Mouse (Mus musculus): ENCODE data around the gene Syde2. TPM values are rescaled to one million over a fixed set of nuclear protein-coding genes. Genes with fewer than 3 reads are reported as not detected.
"Not testable (repeated sequence)": the region's sequence is repeated elsewhere in the genome, so short reads cannot be mapped to it uniquely, and the experiment has no call there.

Gene Syde2
- polyA plus RNA-seq, 1 experiment from 2014 or later: 0.41 TPM

GRCm38 (mm10) chr3:145996539-145996938 lies 8.9 kb downstream of the Syde2 start:
- WGBS: 87% methylated on average over 4 of the region's 5 CpGs
- H3K27ac ChIP-seq: not testable (repeated sequence)

GRCm38 (mm10) chr3:146004347-146005051 lies 16.8 kb downstream of the Syde2 start:
- Histone ChIP-seq H3K4me3 (replicated peaks; ENCODE audit: low read length) (no peak overlapping the region), H3K4me1 (replicated peaks; ENCODE audit: control insufficient read depth, insufficient read depth, low read length) (no peaks in the 10 kb centered on the region), H3K9me3 (ENCODE audit: control insufficient read depth, low read length) (no peaks in the 10 kb centered on the region), H3K4me2 (replicated peaks) (no peak overlapping the region), H3K27ac (no peak overlapping the region), H3K27me3 (ENCODE audit: control insufficient read depth, insufficient read depth, low read length) (no peaks in the 10 kb centered on the region), H3K36me3 (replicated peaks; ENCODE audit: control insufficient read depth, insufficient read depth) (peaks cover 13% of the 10 kb centered on the region; the same call in 1 of the 2 replicates), H3K9ac (no peak overlapping the region)
- no peak for ATAC-seq (ENCODE audit: low FRiP score)
- no peak for DNase-seq (ENCODE audit: low spot score)
- WGBS: 88% methylated on average over 14 of the region's 14 CpGs

More at GRCm38 (mm10) chr3:145996539-145996938, 8.9 kb downstream of the Syde2 start:
- DNase-seq (ENCODE audit: low spot score); H3K27me3 ChIP-seq (ENCODE audit: control insufficient read depth, insufficient read depth, low read length); H3K9ac ChIP-seq; H3K9me3 ChIP-seq (ENCODE audit: control insufficient read depth, low read length); ATAC-seq (ENCODE audit: low FRiP score); H3K36me3 ChIP-seq (replicated peaks; ENCODE audit: control insufficient read depth, insufficient read depth); H3K4me1 ChIP-seq (replicated peaks; ENCODE audit: control insufficient read depth, insufficient read depth, low read length); H3K4me2 ChIP-seq (replicated peaks); H3K4me3 ChIP-seq (replicated peaks; ENCODE audit: low read length): not testable (repeated sequence)

- H3K27me3 ChIP-seq (ENCODE audit: control insufficient read depth, insufficient read depth, low read length): no peaks in the 10 kb centered on the region
- H3K4me2 ChIP-seq (replicated peaks): no peak overlapping the region
- H3K4me1 ChIP-seq (replicated peaks; ENCODE audit: control insufficient read depth, insufficient read depth, low read length): no peaks in the 10 kb centered on the region; the same call in 1 of the 2 replicates
- no peaks in the 10 kb centered on the region for H3K9me3 ChIP-seq (ENCODE audit: control insufficient read depth, low read length)
- DNase-seq (ENCODE audit: low spot score): no peak
- H3K27ac ChIP-seq: no peak overlapping the region
- 93% methylated on average over 6 of the region's 6 CpGs for WGBS
- no peak overlapping the region for H3K4me3 ChIP-seq (replicated peaks; ENCODE audit: low read length)
- ATAC-seq (ENCODE audit: low FRiP score): no peak
- H3K9ac ChIP-seq: no peak overlapping the region
- H3K36me3 ChIP-seq (replicated peaks; ENCODE audit: control insufficient read depth, insufficient read depth): 0 out of 2 replicates have a peak, but pooled peaks cover 3% of the 10 kb centered on the region
Measured at GRCm38 (mm10) chr3:146007872-146008271, 20.2 kb downstream of the Syde2 start.

- no peak overlapping the region for H3K27ac ChIP-seq
- H3K4me2 ChIP-seq (replicated peaks): no peak overlapping the region
- 0 out of 2 replicates have a peak, but pooled peaks cover 3% of the 10 kb centered on the region for H3K36me3 ChIP-seq (replicated peaks; ENCODE audit: control insufficient read depth, insufficient read depth)
- no peak overlapping the region for H3K4me3 ChIP-seq (replicated peaks; ENCODE audit: low read length)
- H3K27me3 ChIP-seq (ENCODE audit: control insufficient read depth, insufficient read depth, low read length): no peaks in the 10 kb centered on the region
- WGBS: 71% methylated on average over 19 of the region's 20 CpGs
- no peaks in the 10 kb centered on the region; the same call in 1 of the 2 replicates for H3K4me1 ChIP-seq (replicated peaks; ENCODE audit: control insufficient read depth, insufficient read depth, low read length)
- no peak for ATAC-seq (ENCODE audit: low FRiP score)
- DNase-seq (ENCODE audit: low spot score): no peak
- no peaks in the 10 kb centered on the region for H3K9me3 ChIP-seq (ENCODE audit: control insufficient read depth, low read length)
- H3K9ac ChIP-seq: no peak overlapping the region
Measured at GRCm38 (mm10) chr3:146009859-146010645, 22.4 kb downstream of the Syde2 start.

GRCm38 (mm10) chr3:146010751-146011150 lies 23.1 kb downstream of the Syde2 start:
- no peak overlapping the region for H3K4me2 ChIP-seq (replicated peaks)
- no peak overlapping the region for H3K27ac ChIP-seq
- H3K4me3 ChIP-seq (replicated peaks; ENCODE audit: low read length): no peak overlapping the region
- no peak for DNase-seq (ENCODE audit: low spot score)
- H3K27me3 ChIP-seq (ENCODE audit: control insufficient read depth, insufficient read depth, low read length): no peaks in the 10 kb centered on the region
- no peaks in the 10 kb centered on the region for H3K9me3 ChIP-seq (ENCODE audit: control insufficient read depth, low read length)
- no peak for ATAC-seq (ENCODE audit: low FRiP score)
- H3K9ac ChIP-seq: no peak overlapping the region
- 0 out of 2 replicates have a peak, but pooled peaks cover 3% of the 10 kb centered on the region for H3K36me3 ChIP-seq (replicated peaks; ENCODE audit: control insufficient read depth, insufficient read depth)
- H3K4me1 ChIP-seq (replicated peaks; ENCODE audit: control insufficient read depth, insufficient read depth, low read length): no peaks in the 10 kb centered on the region; the same call in 1 of the 2 replicates
- 82% methylated on average over 4 of the region's 4 CpGs for WGBS

- H3K36me3 ChIP-seq (replicated peaks; ENCODE audit: control insufficient read depth, insufficient read depth): 0 out of 2 replicates have a peak, but pooled peaks cover 3% of the 10 kb centered on the region
- no peak for ATAC-seq (ENCODE audit: low FRiP score)
- no peak overlapping the region for H3K4me2 ChIP-seq (replicated peaks)
- H3K27me3 ChIP-seq (ENCODE audit: control insufficient read depth, insufficient read depth, low read length): no peaks in the 10 kb centered on the region
- no peaks in the 10 kb centered on the region for H3K9me3 ChIP-seq (ENCODE audit: control insufficient read depth, low read length)
- DNase-seq (ENCODE audit: low spot score): no peak
- no peak overlapping the region for H3K27ac ChIP-seq
- no peak overlapping the region for H3K4me3 ChIP-seq (replicated peaks; ENCODE audit: low read length)
- 62% methylated on average over 8 of the region's 8 CpGs for WGBS
- no peak overlapping the region for H3K9ac ChIP-seq
- H3K4me1 ChIP-seq (replicated peaks; ENCODE audit: control insufficient read depth, insufficient read depth, low read length): no peaks in the 10 kb centered on the region; the same call in 1 of the 2 replicates
Measured at GRCm38 (mm10) chr3:146011544-146012218, 24.0 kb downstream of the Syde2 start.

GRCm38 (mm10) chr3:146013490-146013889 lies 25.8 kb downstream of the Syde2 start:
- no peak overlapping the region for H3K4me3 ChIP-seq (replicated peaks; ENCODE audit: low read length)
- H3K9ac ChIP-seq: no peak overlapping the region
- no peaks in the 10 kb centered on the region for H3K9me3 ChIP-seq (ENCODE audit: control insufficient read depth, low read length)
- no peak overlapping the region for H3K27ac ChIP-seq
- H3K36me3 ChIP-seq (replicated peaks; ENCODE audit: control insufficient read depth, insufficient read depth): 0 out of 2 replicates have a peak, but pooled peaks cover under 1% of the 10 kb centered on the region
- H3K4me2 ChIP-seq (replicated peaks): no peak overlapping the region
- H3K4me1 ChIP-seq (replicated peaks; ENCODE audit: control insufficient read depth, insufficient read depth, low read length): no peaks in the 10 kb centered on the region; the same call in 1 of the 2 replicates
- DNase-seq (ENCODE audit: low spot score): no peak
- WGBS: 94% methylated on average over 7 of the region's 7 CpGs
- no peaks in the 10 kb centered on the region for H3K27me3 ChIP-seq (ENCODE audit: control insufficient read depth, insufficient read depth, low read length)
- no peak for ATAC-seq (ENCODE audit: low FRiP score)

- H3K27ac ChIP-seq: no peak overlapping the region
- H3K36me3 ChIP-seq (replicated peaks; ENCODE audit: control insufficient read depth, insufficient read depth): no peaks in the 10 kb centered on the region
- DNase-seq (ENCODE audit: low spot score): no peak
- H3K4me3 ChIP-seq (replicated peaks; ENCODE audit: low read length): no peak overlapping the region
- no peak overlapping the region for H3K9ac ChIP-seq
- H3K4me2 ChIP-seq (replicated peaks): no peak overlapping the region
- no peaks in the 10 kb centered on the region for H3K27me3 ChIP-seq (ENCODE audit: control insufficient read depth, insufficient read depth, low read length)
- 97% methylated on average over 12 of the region's 12 CpGs for WGBS
- H3K9me3 ChIP-seq (ENCODE audit: control insufficient read depth, low read length): no peaks in the 10 kb centered on the region
- no peaks in the 10 kb centered on the region; the same call in 1 of the 2 replicates for H3K4me1 ChIP-seq (replicated peaks; ENCODE audit: control insufficient read depth, insufficient read depth, low read length)
- no peak for ATAC-seq (ENCODE audit: low FRiP score)
Measured at GRCm38 (mm10) chr3:146014321-146014720, 26.7 kb downstream of the Syde2 start.

- Histone ChIP-seq H3K27me3 (ENCODE audit: control insufficient read depth, insufficient read depth, low read length) (no peaks in the 10 kb centered on the region), H3K36me3 (replicated peaks; ENCODE audit: control insufficient read depth, insufficient read depth) (no peaks in the 10 kb centered on the region), H3K4me3 (replicated peaks; ENCODE audit: low read length) (no peak overlapping the region), H3K27ac (no peak overlapping the region), H3K9ac (no peak overlapping the region), H3K9me3 (ENCODE audit: control insufficient read depth, low read length) (no peaks in the 10 kb centered on the region), H3K4me2 (replicated peaks) (no peak overlapping the region), H3K4me1 (replicated peaks; ENCODE audit: control insufficient read depth, insufficient read depth, low read length) (no peaks in the 10 kb centered on the region)
- DNase-seq (ENCODE audit: low spot score) (no peak), ATAC-seq (ENCODE audit: low FRiP score) (no peak)
- WGBS: 91% methylated on average over 13 of the region's 13 CpGs
Measured at GRCm38 (mm10) chr3:146016979-146017378, 29.3 kb downstream of the Syde2 start.
